Mouse (Mus musculus) urinary bladder, postnatal 36 days (tissue): ENCODE data around the gene 2010111I01Rik.
A peak's percentile ranks its signal among the peaks of the same experiment; 100 is the strongest.
"Not testable (repeated sequence)": the region's sequence is repeated elsewhere in the genome, so short reads cannot be mapped to it uniquely, and the experiment has no call there.

Source experiments
- DNase-seq, 2 experiments: peaks; one replicate each; pipeline ENCODE4 v3.0.0; 2022; ENCODE audit warnings: low spot score in 2 of 2, mixed read lengths in 1 of 2

2010111I01Rik gene

GRCm38 (mm10) chr13:63198038-63198437, 233.3 kb downstream of the 2010111I01Rik start:
- no peak for DNase-seq

GRCm38 (mm10) chr13:63199588-63199987, 234.9 kb downstream of the 2010111I01Rik start:
- DNase-seq, result no peak

- DNase-seq, result no peak
These were observed 239.0 kb downstream of the 2010111I01Rik start for GRCm38 (mm10) chr13:63203502-63204278.

- no peak for DNase-seq
These were observed 241.1 kb downstream of the 2010111I01Rik start for GRCm38 (mm10) chr13:63205750-63206149.

- no peak for DNase-seq
These were observed 241.7 kb downstream of the 2010111I01Rik start for GRCm38 (mm10) chr13:63206396-63206795.

GRCm38 (mm10) chr13:63216537-63216936, 251.8 kb downstream of the 2010111I01Rik start:
- no peak for DNase-seq

- DNase-seq, result no peak
These were observed 258.5 kb downstream of the 2010111I01Rik start for GRCm38 (mm10) chr13:63223026-63223770.

GRCm38 (mm10) chr13:63225796-63226583, 261.3 kb downstream of the 2010111I01Rik start:
- DNase-seq, result no peak

GRCm38 (mm10) chr13:63227785-63228184, 263.1 kb downstream of the 2010111I01Rik start:
- no peak for DNase-seq

GRCm38 (mm10) chr13:63230955-63231701, 266.4 kb downstream of the 2010111I01Rik start:
- no peak for DNase-seq

- DNase-seq, result no peak
These were observed 267.0 kb downstream of the 2010111I01Rik start for GRCm38 (mm10) chr13:63231702-63232070.

- DNase-seq, result no peak
These were observed 267.9 kb downstream of the 2010111I01Rik start for GRCm38 (mm10) chr13:63232558-63232957.

- not testable (repeated sequence) for DNase-seq
These were observed 269.8 kb downstream of the 2010111I01Rik start for GRCm38 (mm10) chr13:63234520-63234919.

GRCm38 (mm10) chr13:63235551-63235950, 270.9 kb downstream of the 2010111I01Rik start:
- DNase-seq, result no peak

GRCm38 (mm10) chr13:63236159-63236893, 271.6 kb downstream of the 2010111I01Rik start:
- DNase-seq, result no peak

GRCm38 (mm10) chr13:63238045-63238444, 273.4 kb downstream of the 2010111I01Rik start:
- DNase-seq, result no peak

GRCm38 (mm10) chr13:63239301-63239804, 274.7 kb downstream of the 2010111I01Rik start:
- no peak for DNase-seq

GRCm38 (mm10) chr13:63239877-63240671, 275.4 kb downstream of the 2010111I01Rik start:
- DNase-seq, result peak; percentile 79 to 87

- no peak for DNase-seq
These were observed 276.1 kb downstream of the 2010111I01Rik start for GRCm38 (mm10) chr13:63240835-63241234.

- no peak for DNase-seq
These were observed 277.0 kb downstream of the 2010111I01Rik start for GRCm38 (mm10) chr13:63241665-63242064.
